Mouse (Mus musculus) stomach, embryonic 16.5 days (tissue): ENCODE measurements around the gene Gm17334. TPM values are rescaled to one million over a fixed set of nuclear protein-coding genes. Genes with fewer than 3 reads are reported as not detected.

Source experiments
- ATAC-seq: fragments of 200-750 bp; cut with Nextera tagmentation; 2 replicates; pipeline ENCODE4 v1.8.0; 2017; ENCODE audit warnings: moderate number of reproducible peaks, moderate TSS enrichment; ENCODE audit not compliant: insufficient read depth, low FRiP score
- H3K27ac ChIP-seq: fragments of 300-500 bp; sonication (generic); 2 replicates; pipeline ENCODE4 v1.5.1; 2014; ENCODE audit warnings: low read length
- H3K27me3 ChIP-seq: fragments of 300-500 bp; sonication (generic); 2 replicates; pipeline ENCODE4 v1.6.1; 2014; ENCODE audit warnings: low read length, control low read depth, mixed read lengths; ENCODE audit not compliant: control insufficient read depth, insufficient read depth
- H3K36me3 ChIP-seq: fragments of 300-500 bp; sonication (generic); 2 replicates; pipeline ENCODE4 v1.6.1; 2014; ENCODE audit warnings: low read length; ENCODE audit not compliant: control insufficient read depth, insufficient read depth
- H3K4me1 ChIP-seq: fragments of 300-500 bp; sonication (generic); 2 replicates; pipeline ENCODE4 v1.6.1; 2014; ENCODE audit warnings: low read length, control low read depth, mixed read lengths; ENCODE audit not compliant: control insufficient read depth, insufficient read depth
- H3K4me2 ChIP-seq: fragments of 300-500 bp; sonication (generic); 2 replicates; pipeline ENCODE4 v1.6.1; 2014; ENCODE audit warnings: low read depth, low read length, mixed read lengths
- H3K4me3 ChIP-seq: fragments of 300-500 bp; sonication (generic); replicated peaks from 2 replicates; pipeline ENCODE4 v1.5.1; 2014; ENCODE audit warnings: mild to moderate bottlenecking, low read length
- H3K9ac ChIP-seq: fragments of 300-500 bp; sonication (generic); 2 replicates; pipeline ENCODE4 v1.6.1; 2014; ENCODE audit warnings: low read length
- H3K9me3 ChIP-seq: fragments of 300-500 bp; sonication (generic); replicated peaks from 2 replicates; pipeline ENCODE4 v1.6.1; 2016; ENCODE audit warnings: low read length, control low read depth; ENCODE audit not compliant: control insufficient read depth
- WGBS: fragments of 180-500 bp; shearing (Covaris S2); extraction: QIAGEN DNeasy Blood & Tissue Kit; methylation state at CpG from one replicate; pipeline ENCODE4 v1.1.7; 2014; 5-methylcytosine and 5-hydroxymethylcytosine counted together
- polyA plus RNA-seq: library from polyadenylated mRNA; unstranded; fragments of >200 nt; fragmentation: Nextera tagmentation; extraction: Ambion mirVana; gene quantifications from 2 replicates; pipeline ENCODE4 v1.2.1, GENCODE M21; 2015

Gene Gm17334
- polyA plus RNA-seq, 1 experiment from 2014 or later: not detected

- H3K9ac ChIP-seq: peak overlapping the region; percentile 86
Measured at GRCm38 (mm10) chr11:53770125-53770791, 2.7 kb downstream of the Gm17334 start.

GRCm38 (mm10) chr11:53769760-53770124 is 3.2 kb downstream of the Gm17334 start, which contains the start of gene Irf1:
Gene Irf1 (plus strand): TSS chr11:53770014.
- Histone ChIP-seq H3K4me1 (peaks cover 16% of the 10 kb centered on the region), H3K9ac (peak within 1 kb of the TSS; percentile 86), H3K36me3 (no peaks in the 10 kb centered on the region), H3K9me3 (no peaks in the 10 kb centered on the region), H3K27ac (peak within 1 kb of the TSS; percentile 88), H3K27me3 (no peaks in the 10 kb centered on the region), H3K4me2 (peak within 1 kb of the TSS; percentile 78), H3K4me3 (peak within 1 kb of the TSS; percentile 87)
- peak; percentile 94 for ATAC-seq
- WGBS: under 1% methylated on average over 40 of the region's 40 CpGs

More at GRCm38 (mm10) chr11:53770125-53770791, 2.7 kb downstream of the Gm17334 start:
- Histone ChIP-seq H3K9me3 (no peaks in the 10 kb centered on the region), H3K4me3 (peak overlapping the region; percentile 87), H3K27ac (peak overlapping the region; percentile 88), H3K4me2 (peak overlapping the region; percentile 78), H3K36me3 (no peaks in the 10 kb centered on the region), H3K27me3 (no peaks in the 10 kb centered on the region), H3K4me1 (peaks cover 16% of the 10 kb centered on the region)
- WGBS: under 1% methylated on average over 75 of the region's 75 CpGs
- ATAC-seq: peak; percentile 86

GRCm38 (mm10) chr11:53769185-53769576 is 3.8 kb downstream of the Gm17334 start:
- WGBS: 55% methylated on average over 12 of the region's 12 CpGs
- H3K9ac ChIP-seq: peak overlapping the region; percentile 86
- ATAC-seq: no peak
- no peaks in the 10 kb centered on the region for H3K27me3 ChIP-seq
- H3K27ac ChIP-seq: peak overlapping the region; percentile 2; the same call in 1 of the 2 replicates
- H3K36me3 ChIP-seq: no peaks in the 10 kb centered on the region
- peak overlapping the region; percentile 87 for H3K4me3 ChIP-seq
- H3K4me1 ChIP-seq: peaks cover 17% of the 10 kb centered on the region
- H3K4me2 ChIP-seq: peak overlapping the region; percentile 78
- H3K9me3 ChIP-seq: no peaks in the 10 kb centered on the region

GRCm38 (mm10) chr11:53768422-53769184 is 4.4 kb downstream of the Gm17334 start:
- no peaks in the 10 kb centered on the region for H3K27me3 ChIP-seq
- H3K9ac ChIP-seq: no peak overlapping the region
- no peaks in the 10 kb centered on the region for H3K36me3 ChIP-seq
- WGBS: 76% methylated on average over 13 of the region's 13 CpGs
- H3K9me3 ChIP-seq: no peaks in the 10 kb centered on the region
- no peak overlapping the region for H3K4me2 ChIP-seq
- no peak overlapping the region for H3K4me3 ChIP-seq
- ATAC-seq: no peak
- H3K27ac ChIP-seq: no peak overlapping the region
- peaks cover 21% of the 10 kb centered on the region for H3K4me1 ChIP-seq

- Histone ChIP-seq H3K4me1 (peaks cover 44% of the 10 kb centered on the region), H3K27ac (peak overlapping the region; percentile 93), H3K27me3 (no peaks in the 10 kb centered on the region), H3K9me3 (no peaks in the 10 kb centered on the region), H3K36me3 (no peaks in the 10 kb centered on the region), H3K4me3 (no peak overlapping the region), H3K4me2 (no peak overlapping the region), H3K9ac (0 out of 2 replicates have a peak overlapping the region, but pooled peaks have one; percentile 62)
- WGBS: 62% methylated on average over 5 of the region's 5 CpGs
- no peak for ATAC-seq
Measured at GRCm38 (mm10) chr11:53764581-53764980, 8.4 kb downstream of the Gm17334 start.

- ATAC-seq: peak; percentile 76
- Histone ChIP-seq H3K27ac (peak overlapping the region; percentile 93), H3K36me3 (no peaks in the 10 kb centered on the region), H3K9ac (peak overlapping the region; percentile 62), H3K4me3 (peak overlapping the region; percentile 32), H3K27me3 (no peaks in the 10 kb centered on the region), H3K4me1 (peaks cover 48% of the 10 kb centered on the region), H3K9me3 (no peaks in the 10 kb centered on the region), H3K4me2 (peak overlapping the region; percentile 69)
- 1% methylated on average over 32 of the region's 33 CpGs for WGBS
Measured at GRCm38 (mm10) chr11:53763496-53764140, 9.4 kb downstream of the Gm17334 start.

- Histone ChIP-seq H3K4me3 (peak overlapping the region; percentile 32), H3K27me3 (no peaks in the 10 kb centered on the region), H3K27ac (peak overlapping the region; percentile 93), H3K9ac (peak overlapping the region; percentile 62), H3K4me2 (peak overlapping the region; percentile 69), H3K9me3 (no peaks in the 10 kb centered on the region), H3K4me1 (peaks cover 51% of the 10 kb centered on the region), H3K36me3 (no peaks in the 10 kb centered on the region)
- peak; percentile 26 for ATAC-seq
- WGBS: 2% methylated on average over 23 of the region's 23 CpGs
Measured at GRCm38 (mm10) chr11:53762827-53763495, 10.0 kb downstream of the Gm17334 start.

GRCm38 (mm10) chr11:53762426-53762825 is 10.6 kb downstream of the Gm17334 start:
- H3K4me1 ChIP-seq: peaks cover 51% of the 10 kb centered on the region
- ATAC-seq: peak; percentile 8; the same call in 1 of the 2 replicates

More at GRCm38 (mm10) chr11:53762426-53762825, 10.6 kb downstream of the Gm17334 start:
- H3K27me3 ChIP-seq: no peaks in the 10 kb centered on the region
- peak overlapping the region; percentile 32 for H3K4me3 ChIP-seq
- peak overlapping the region; percentile 93 for H3K27ac ChIP-seq
- H3K9ac ChIP-seq: peak overlapping the region; percentile 62
- no peaks in the 10 kb centered on the region for H3K36me3 ChIP-seq
- 38% methylated on average over 2 of the region's 2 CpGs for WGBS
- H3K9me3 ChIP-seq: no peaks in the 10 kb centered on the region
- H3K4me2 ChIP-seq: peak overlapping the region; percentile 69
